Mouse (Mus musculus) neutrophil, adult 5-6 weeks (primary cell): ENCODE data around the gene Gm10570. TPM values are rescaled to one million over a fixed set of nuclear protein-coding genes. Genes with fewer than 3 reads are reported as not detected.

ENCODE experiments used
- ATAC-seq: fragments of 151-379, 151-347 bp; 2 replicates; pipeline ENCODE4 v1.8.0; 2017; ENCODE audit warnings: mild to moderate bottlenecking, moderate TSS enrichment; ENCODE audit not compliant: insufficient number of reproducible peaks, poor library complexity, low FRiP score, severe bottlenecking; ENCODE audit errors: extremely low read depth
- total RNA-seq: library from RNA; stranded (forward); fragments of 200-1000 nt; gene quantifications from 2 replicates; pipeline ENCODE4 v1.2.3, GENCODE M21; 2017

The Gm10570 gene
- total RNA-seq: not detected in 2 replicates

- ATAC-seq: no peak
Measured at GRCm38 (mm10) chr4:130308231-130309081, at the start of gene Gm10570, which contains the start of gene Fabp3. TSS of gene Gm10570 (minus strand) at chr4:130308674. TSS of gene Fabp3 (plus strand) at chr4:130308595.

DNA sequence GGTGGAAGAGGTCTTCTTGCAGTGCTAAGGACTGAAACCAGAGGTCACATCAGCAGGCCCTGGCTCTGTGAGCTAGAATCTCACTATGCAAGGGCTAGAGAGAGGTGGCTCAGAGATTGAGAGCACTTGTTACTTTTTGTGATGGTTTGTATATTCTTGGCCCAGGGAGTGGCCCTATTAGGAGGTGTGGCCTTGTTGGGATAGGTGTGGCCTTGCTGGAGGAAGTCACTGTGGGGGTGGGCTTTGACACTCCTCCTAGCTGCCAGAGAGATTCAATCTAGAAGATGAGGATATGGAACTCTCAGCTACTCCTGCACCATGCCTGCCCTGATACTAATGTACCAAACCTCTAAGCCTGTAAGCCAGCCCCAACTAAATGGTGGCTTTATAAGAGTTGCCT lies 49.5 kb upstream of the Gm10570 start:
- ATAC-seq: no peak

DNA sequence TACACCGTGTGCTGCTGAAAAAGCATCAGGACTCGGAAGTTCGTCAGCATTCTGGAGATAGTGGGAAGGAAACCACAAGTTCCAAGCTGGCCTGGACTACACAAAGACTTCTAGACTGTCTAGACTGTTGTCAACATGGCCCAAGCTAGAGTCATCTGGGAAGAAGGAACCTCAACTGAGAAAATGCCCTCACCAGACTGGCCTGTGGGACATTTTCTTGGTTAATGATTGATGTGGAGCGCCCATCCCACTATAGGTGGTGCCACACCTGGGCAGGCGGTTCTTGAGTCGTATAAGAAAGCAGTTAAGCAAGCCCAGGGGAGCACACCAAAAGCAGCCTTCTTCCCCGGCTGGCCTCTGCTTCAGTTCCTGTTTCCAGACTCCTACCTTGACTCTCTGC lies 44.1 kb upstream of the Gm10570 start:
- no peak for ATAC-seq

GRCm38 (mm10) chr4:130350690-130351422 lies 42.4 kb upstream of the Gm10570 start:
- ATAC-seq: no peak

DNA sequence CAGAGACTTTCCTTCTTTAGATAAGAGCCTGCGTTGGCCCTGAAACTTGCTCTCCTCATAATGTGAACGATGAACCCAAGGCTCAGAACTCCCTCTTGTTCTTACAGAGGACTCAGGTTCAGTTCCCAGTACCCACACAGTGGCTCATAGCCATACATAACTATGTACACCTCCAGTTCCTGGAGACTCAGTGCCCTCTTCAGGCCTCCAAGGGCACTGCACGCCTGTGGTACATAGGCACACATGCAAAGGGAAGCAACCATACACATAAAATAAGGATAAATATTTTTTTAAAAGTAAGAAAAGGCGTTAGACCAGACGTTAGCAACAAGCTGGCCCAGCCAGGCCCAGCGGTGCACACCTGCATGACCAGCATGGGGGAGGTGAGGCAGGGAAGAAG lies 41.2 kb upstream of the Gm10570 start:
- no peak for ATAC-seq

- peak; percentile 74; the same call in 1 of the 2 replicates for ATAC-seq
Measured at GRCm38 (mm10) chr4:130341691-130342090, 33.2 kb upstream of the Gm10570 start.

- no peak for ATAC-seq
Measured at GRCm38 (mm10) chr4:130335867-130336266, 27.4 kb upstream of the Gm10570 start.

DNA sequence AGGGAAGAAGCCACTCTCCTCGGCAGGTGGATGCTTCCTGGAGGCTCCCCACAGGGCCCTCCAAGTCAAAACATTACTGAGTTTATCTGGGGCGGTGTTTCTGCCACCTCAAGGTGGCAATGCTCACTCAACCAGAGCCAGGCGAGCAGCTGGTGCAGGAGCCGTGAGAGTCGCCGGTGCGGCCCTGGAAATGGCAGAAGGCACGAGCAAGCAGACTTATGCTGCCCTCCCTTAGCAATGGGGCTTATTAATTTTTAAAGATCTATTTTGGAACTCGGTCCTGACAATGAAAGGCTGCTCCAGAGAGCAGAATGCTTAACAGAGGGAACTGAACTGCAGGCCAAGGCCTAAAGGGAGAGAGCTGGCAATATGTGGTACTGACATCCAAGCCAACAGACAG lies 18.9 kb upstream of the Gm10570 start:
- no peak for ATAC-seq

DNA sequence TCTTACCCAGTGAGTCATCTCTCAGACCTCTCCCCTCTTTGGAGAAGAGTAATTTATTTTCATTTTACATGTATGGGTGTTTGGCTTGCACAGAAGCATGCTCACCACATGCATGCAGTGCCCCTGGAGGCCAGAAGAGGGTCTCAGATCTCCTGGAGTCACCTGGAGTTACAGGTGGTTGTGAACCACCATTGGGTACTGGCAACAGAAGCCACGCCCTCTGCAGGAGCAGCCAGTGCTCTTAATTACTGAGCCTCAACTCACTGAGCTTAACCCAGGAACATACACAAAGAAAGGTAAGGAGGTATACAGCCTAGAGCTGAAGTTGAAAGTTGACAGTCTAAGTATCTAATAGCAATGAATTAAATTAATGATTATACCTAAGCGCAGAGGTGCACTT lies 17.0 kb upstream of the Gm10570 start:
- ATAC-seq: no peak

DNA sequence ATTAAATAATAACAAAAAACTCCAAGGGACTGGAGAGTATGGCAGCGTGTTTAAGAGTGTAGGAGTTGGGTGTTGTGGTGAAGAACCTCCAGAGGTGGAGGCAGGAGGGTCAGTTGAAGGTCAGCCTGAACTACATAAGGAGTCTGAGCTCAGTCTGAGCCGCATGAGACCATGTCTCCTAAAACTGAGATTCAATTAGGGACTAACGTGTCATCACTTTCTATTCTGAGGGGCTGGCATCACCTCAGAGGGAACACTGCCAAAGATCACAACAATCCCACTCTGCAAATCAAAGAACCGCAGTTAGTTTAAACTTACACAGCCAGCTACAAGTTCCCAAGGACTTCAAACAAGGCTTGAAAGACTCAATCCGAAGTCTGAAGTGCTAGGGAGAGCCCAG lies 15.1 kb upstream of the Gm10570 start:
- no peak for ATAC-seq

- no peak for ATAC-seq
Measured at GRCm38 (mm10) chr4:130323165-130323564, 14.7 kb upstream of the Gm10570 start.

DNA sequence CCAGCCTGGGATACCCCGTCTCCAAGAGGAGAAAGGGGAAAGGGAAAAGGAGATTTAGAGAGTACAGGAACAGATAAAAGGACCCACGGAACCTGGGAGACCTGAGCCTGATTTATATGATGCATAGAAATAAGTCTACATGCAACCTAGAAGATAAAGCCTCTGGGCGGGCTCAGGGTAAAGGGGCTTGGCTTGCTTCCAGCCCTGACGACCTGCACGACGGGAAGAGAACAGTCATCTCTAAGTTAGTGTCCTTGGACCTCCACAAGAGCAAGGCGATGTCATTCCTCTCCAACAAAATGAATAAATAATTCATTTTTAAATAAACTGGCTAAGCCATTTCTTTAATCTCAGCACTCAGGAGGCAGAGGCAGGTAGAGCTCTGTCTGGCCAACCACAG lies 14.1 kb upstream of the Gm10570 start:
- no peak for ATAC-seq

- ATAC-seq: no peak
Measured at GRCm38 (mm10) chr4:130321640-130322039, 13.2 kb upstream of the Gm10570 start.

GRCm38 (mm10) chr4:130319564-130319963 lies 11.1 kb upstream of the Gm10570 start:
- no peak for ATAC-seq

GRCm38 (mm10) chr4:130318122-130318521 lies 9.6 kb upstream of the Gm10570 start:
- ATAC-seq: no peak

GRCm38 (mm10) chr4:130316691-130317090 lies 8.2 kb upstream of the Gm10570 start:
- no peak for ATAC-seq

DNA sequence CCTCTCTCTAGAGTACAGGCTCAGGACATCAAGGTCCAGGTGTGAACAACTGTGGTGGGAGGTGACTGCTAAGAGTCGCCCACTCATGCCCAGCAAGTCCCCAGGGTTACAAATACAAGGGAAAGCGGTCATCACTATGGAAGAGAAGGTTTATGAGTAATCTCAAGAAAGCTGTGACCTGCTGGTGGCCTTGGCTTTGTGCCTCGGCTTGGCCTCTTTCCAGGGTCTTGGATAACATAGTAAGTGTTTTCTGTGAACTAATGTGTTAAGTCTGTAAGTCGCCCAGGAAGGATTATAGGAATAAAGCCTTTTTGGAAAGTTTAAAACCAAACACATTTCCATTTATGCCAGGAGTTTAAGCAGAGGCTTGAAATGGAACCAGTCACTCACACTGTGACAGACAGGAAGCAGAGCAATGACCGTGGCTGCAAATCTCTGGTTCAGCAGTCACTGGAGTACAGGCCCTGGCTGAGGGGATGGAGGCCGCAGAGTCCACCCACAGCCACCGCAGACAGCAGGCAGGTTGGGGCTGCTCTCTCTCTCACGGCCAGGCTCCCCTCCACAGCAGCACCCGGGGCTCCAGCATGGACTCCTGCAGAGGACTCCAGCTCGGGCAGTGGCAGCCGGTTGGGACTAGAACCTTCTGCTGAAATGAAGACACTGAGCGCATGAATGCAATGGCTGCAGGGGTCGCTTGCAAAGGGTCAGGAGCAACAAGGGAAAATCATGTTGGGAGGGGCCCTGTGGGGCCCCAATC lies 7.5 kb upstream of the Gm10570 start:
- no peak for ATAC-seq

GRCm38 (mm10) chr4:130313552-130313951 lies 5.1 kb upstream of the Gm10570 start:
- no peak for ATAC-seq

DNA sequence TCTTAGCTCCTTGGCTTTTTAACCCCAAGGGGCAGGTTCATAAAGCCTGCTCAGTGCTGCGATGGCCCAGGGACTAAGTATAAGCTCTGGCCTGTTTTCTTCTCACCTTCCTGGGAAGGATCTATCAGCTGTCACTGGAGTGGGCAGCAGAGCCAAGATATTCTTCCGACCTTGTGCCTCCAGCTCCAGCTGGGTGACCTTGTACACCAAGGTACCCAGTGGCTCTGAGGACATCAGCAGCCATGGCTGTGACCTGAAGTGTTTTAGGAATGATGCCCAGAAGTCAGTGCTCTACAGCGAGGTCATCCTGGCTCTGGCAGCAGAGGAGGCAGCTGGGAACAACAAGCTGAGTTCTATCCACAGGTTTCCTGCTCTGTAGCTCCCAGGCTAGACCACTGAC lies 4.1 kb upstream of the Gm10570 start:
- no peak for ATAC-seq
